31 mouse cellular contexts compared by ENCODE assay signal in genomic region chr1:154220566-154220965, GRCm38 (mm10). TPM values are rescaled to one million over a fixed set of nuclear protein-coding genes. Genes with fewer than 3 reads are reported as not detected.
A peak's percentile ranks its signal among the peaks of the same experiment; 100 is the strongest.
DNase-seq lines count a peak whose midpoint lies in the region; ATAC-seq and TF ChIP-seq lines count a peak whose summit lies in the region.
"Had no signal": no experiment of that assay in that cellular context is flagged by ENCODE, and none has a peak within 500 bp of the region (broad histone marks: within the 10 kb centered on the region; RNA-seq: fewer than 3 reads in every experiment).

No protein-coding gene starts in this region.

- 92% methylated on average over 3 of the region's 3 CpGs for WGBS in midbrain, embryonic 10.5 days

- H3K9me3 ChIP-seq in midbrain, embryonic 10.5 days (replicated peaks) = no peaks in the 10 kb centered on the region
- H3K9me3 ChIP-seq: embryonic facial prominence, embryonic 10.5 days; embryonic facial prominence, embryonic 13.5 days; forebrain, embryonic 10.5 days; forebrain, embryonic 13.5 days; heart, embryonic 12.5 days; heart, embryonic 15.5 days had no signal

- H3K36me3 ChIP-seq in midbrain, embryonic 10.5 days = no peaks in the 10 kb centered on the region
- H3K36me3 ChIP-seq: embryonic facial prominence, embryonic 10.5 days; embryonic facial prominence, embryonic 13.5 days; forebrain, embryonic 10.5 days; heart, embryonic 12.5 days; heart, embryonic 15.5 days had no signal

- TF ChIP-seq CTCF in left cerebral cortex, adult 2 months (IDR thresholded peaks at IDR 0.05) = no peak

- DNase-seq in frontal cortex, postnatal 25 days (ENCODE audit: low spot score in 2 of 2) = no peak
- DNase-seq in left cerebral cortex, adult 2 months (ENCODE audit: extremely low spot score in 1 of 2, low spot score in 2 of 2) = peak in 1 of 2 experiments; percentile 17
- no peak for DNase-seq in left cerebral cortex, postnatal 14 days (ENCODE audit: low spot score in 2 of 2)
- peak; percentile 46 for DNase-seq in fat pad, adult 2 months (ENCODE audit: extremely low read depth, low read depth, low spot score)
- DNase-seq in midbrain, embryonic 10.5 days (ENCODE audit: low spot score) = no peak
- DNase-seq: adrenal gland, postnatal 14 days; cerebellum, adult 11-12 months; cerebellum, adult 8-10 months; cerebellum, postnatal 10 days; cerebellum, postnatal 36 days; embryo, embryonic 11 days; gastrocnemius, postnatal 10 days; gastrocnemius, postnatal 36 days; heart, adult 18-20 months; heart, postnatal 10 days; heart, postnatal 4 days had no signal

- peak; percentile 77 for ATAC-seq in frontal cortex, adult (ENCODE audit: low TSS enrichment)
- ATAC-seq: forebrain, embryonic 13.5 days; forebrain, embryonic 16.5 days; hindbrain, postnatal 0 days; inflammation-experienced regulatory T-cells, adult 6 months; intestine, embryonic 16.5 days; Patski had no signal

- no peaks in the 10 kb centered on the region for H3K27me3 ChIP-seq in midbrain, embryonic 10.5 days (ENCODE audit: low read depth, poor library complexity, severe bottlenecking)
- H3K27me3 ChIP-seq: embryonic facial prominence, embryonic 13.5 days; forebrain, embryonic 13.5 days; heart, embryonic 12.5 days; heart, embryonic 15.5 days had no signal

- intact Hi-C loops in left cerebral cortex, adult 2 months (cut with DNase I) = no loop called here
- intact Hi-C loops in left cerebral cortex, postnatal 14 days (cut with DNase I) = no loop called here

- H3K4me3 ChIP-seq in left cerebral cortex, adult 2 months = no peak overlapping the region
- no peak overlapping the region for H3K4me3 ChIP-seq in midbrain, embryonic 10.5 days
- H3K4me3 ChIP-seq: embryonic facial prominence, embryonic 10.5 days; embryonic facial prominence, embryonic 13.5 days; erythroblast, embryonic 14.5 days; forebrain, embryonic 10.5 days; forebrain, embryonic 13.5 days; heart, embryonic 12.5 days; heart, embryonic 15.5 days had no signal

- H3K4me1 ChIP-seq in midbrain, embryonic 10.5 days = peaks cover 5% of the 10 kb centered on the region
- H3K4me1 ChIP-seq: embryonic facial prominence, embryonic 10.5 days; embryonic facial prominence, embryonic 13.5 days; forebrain, embryonic 10.5 days; forebrain, embryonic 13.5 days; heart, embryonic 12.5 days; heart, embryonic 15.5 days had no signal

- peak overlapping the region; percentile 29 for H3K27ac ChIP-seq in left cerebral cortex, adult 2 months
- H3K27ac ChIP-seq in midbrain, embryonic 10.5 days (replicated peaks) = no peak overlapping the region
- H3K27ac ChIP-seq: embryonic facial prominence, embryonic 10.5 days; embryonic facial prominence, embryonic 13.5 days; forebrain, embryonic 10.5 days; forebrain, embryonic 13.5 days; heart, embryonic 15.5 days; hindbrain, embryonic 14.5 days; hindbrain, postnatal 0 days had no signal

RNA-seq across cellular contexts. Expression of gene Zfp648, which starts 19.6 kb away (rescaled TPM):
- under 1 TPM; 0.95 to 0.96 TPM for total RNA-seq in left cerebral cortex, adult 2 months (2021)
- total RNA-seq in left cerebral cortex, postnatal 14 days (2021) = under 1 TPM; 0.51 to 0.59 TPM
- polyA plus RNA-seq in midbrain, embryonic 10.5 days (2016; fragmentation: Nextera tagmentation; extraction: Ambion mirVana) = not detected in 2 replicates
- total RNA-seq: ES-E14; gastrocnemius, postnatal 10 days; gastrocnemius, postnatal 36 days; heart, adult 18-20 months; heart, postnatal 10 days; heart, postnatal 4 days had no signal
- polyA plus RNA-seq: erythroblast, embryonic 14.5 days; forebrain, embryonic 13.5 days; inflammation-experienced regulatory T-cells, adult 6 months; intestine, embryonic 16.5 days; Patski had no signal
